Mouse (Mus musculus) ES-Bruce4 (cell line): ENCODE measurements at regions not wholly inside any gene's neighbourhood (a gene's known extent, or its start where the extent isn't known, plus 50 kb on each side); places are given as distances from the start of the nearest gene placed in this dataset.

Experiments
- H3K27ac ChIP-seq: 2 replicates; pipeline ENCODE4 v1.5.1; 2012; ENCODE audit warnings: low read length, inconsistent platforms; ENCODE audit not compliant: insufficient read depth
- H3K27me3 ChIP-seq: 2 replicates; pipeline ENCODE4 v1.6.1; 2012; ENCODE audit warnings: mild to moderate bottlenecking, low read length, inconsistent platforms; ENCODE audit not compliant: control insufficient read depth, poor library complexity, insufficient read depth, severe bottlenecking
- H3K36me3 ChIP-seq: 2 replicates; pipeline ENCODE4 v1.6.1; 2012; ENCODE audit warnings: inconsistent platforms, mild to moderate bottlenecking, low read length, moderate library complexity; ENCODE audit not compliant: control insufficient read depth, poor library complexity, insufficient read depth, severe bottlenecking
- H3K4me1 ChIP-seq: one replicate; pipeline ENCODE4 v1.8.1; 2011; ENCODE audit warnings: low read length; ENCODE audit not compliant: control insufficient read depth, insufficient read depth
- H3K4me3 ChIP-seq: 2 replicates; pipeline ENCODE4 v1.5.1; 2011; ENCODE audit warnings: low read depth, mild to moderate bottlenecking, low read length
- H3K9ac ChIP-seq: 2 replicates; pipeline ENCODE4 v1.6.1; 2012; ENCODE audit warnings: low read depth, mild to moderate bottlenecking, inconsistent platforms; ENCODE audit not compliant: poor library complexity, severe bottlenecking
- H3K9me3 ChIP-seq: replicated peaks from 2 replicates; pipeline ENCODE4 v1.6.1; 2012; ENCODE audit warnings: mild to moderate bottlenecking, low read length, inconsistent platforms; ENCODE audit not compliant: control insufficient read depth, poor library complexity, insufficient read depth, severe bottlenecking
- CTCF ChIP-seq: IDR thresholded peaks from one replicate; pipeline ENCODE4 v1.8.1; 2011; ENCODE audit warnings: low read depth, low read length
- EP300 ChIP-seq: IDR thresholded peaks from 2 replicates; pipeline ENCODE4 v1.6.1; 2011; ENCODE audit warnings: low read depth, low read length; ENCODE audit not compliant: insufficient read depth
- POLR2A ChIP-seq: IDR thresholded peaks from one replicate; pipeline ENCODE4 v1.8.1; 2011; ENCODE audit warnings: low read length; ENCODE audit not compliant: insufficient read depth

DNA sequence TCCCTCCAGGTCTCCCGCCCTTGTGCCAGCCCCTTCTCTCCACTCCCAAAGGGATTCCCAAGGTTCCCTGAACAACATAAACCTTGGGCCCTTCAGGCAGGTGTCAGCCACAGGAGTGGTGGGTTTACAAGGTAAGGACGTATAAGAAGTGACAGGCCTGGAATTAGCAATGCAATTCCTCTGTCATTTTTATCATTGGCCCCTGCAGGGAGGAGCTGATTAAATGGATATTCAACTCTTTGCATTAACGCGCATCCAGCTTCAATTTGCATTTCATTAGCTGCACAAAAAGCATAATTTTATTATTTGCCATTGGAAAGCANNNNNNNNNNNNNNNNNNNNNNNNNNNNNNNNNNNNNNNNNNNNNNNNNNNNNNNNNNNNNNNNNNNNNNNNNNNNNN lies 178.3 kb downstream of the Rps24 start:
- TF ChIP-seq POLR2A (no peak), EP300 (no peak), CTCF (no peak)

More for the DNA sequence above, 178.3 kb downstream of the Rps24 start:
- no peaks in the 10 kb centered on the region; the same call in 1 of the 2 replicates for H3K9me3 ChIP-seq
- H3K27me3 ChIP-seq = no peaks in the 10 kb centered on the region
- H3K27ac ChIP-seq = no peak overlapping the region
- H3K4me3 ChIP-seq = no peak overlapping the region
- no peak overlapping the region for H3K9ac ChIP-seq
- H3K4me1 ChIP-seq = no peaks in the 10 kb centered on the region
- H3K36me3 ChIP-seq = no peaks in the 10 kb centered on the region
